ENCODE assay signal across 8 mouse cellular contexts in the genomic region with DNA sequence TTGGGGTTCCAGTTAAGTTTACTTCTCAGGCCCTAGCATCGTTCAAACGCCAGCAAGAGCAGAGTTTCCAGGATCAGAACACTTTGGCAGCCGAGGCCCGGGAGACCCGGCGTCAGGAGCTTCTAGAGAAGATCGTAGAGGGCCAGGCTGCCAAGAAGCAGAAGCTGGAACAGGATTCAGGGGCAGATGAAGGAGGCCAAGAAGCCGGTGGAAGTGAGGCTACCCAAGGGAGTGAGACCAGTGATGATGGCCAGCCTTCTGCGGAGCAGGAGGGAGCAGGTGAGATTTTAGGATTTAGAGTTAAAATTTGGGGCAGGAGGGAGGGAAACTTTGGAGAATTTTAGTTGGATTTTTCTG. TPM values are rescaled to one million over a fixed set of nuclear protein-coding genes. Genes with fewer than 3 reads are reported as not detected.
DNase-seq lines count a peak whose midpoint lies in the region; ATAC-seq and TF ChIP-seq lines count a peak whose summit lies in the region.
"Not testable (repeated sequence)": the region's sequence is repeated elsewhere in the genome, so short reads cannot be mapped to it uniquely, and the experiment has no call there.

No protein-coding gene starts in this region.

- in situ Hi-C loops in ES-E14 (cut with MboI; ENCODE audit: low sequenced_read_pairs in 2 of 2, unreplicated experiment in 2 of 2): not testable (repeated sequence)

- TF ChIP-seq CTCF in cortical plate, adult 2 months (IDR thresholded peaks at IDR 0.05; ENCODE audit: extremely low read depth, insufficient read depth, low read length); small intestine, adult 2 months (IDR thresholded peaks at IDR 0.05; ENCODE audit: extremely low read depth, insufficient read length, insufficient replicate concordance, low read depth, low read length): not testable (repeated sequence)

- H3K4me2 ChIP-seq in forebrain, embryonic 16.5 days (ENCODE audit: low read length): peak overlapping the region; percentile 71
- H3K4me2 ChIP-seq in kidney, embryonic 15.5 days: peak overlapping the region; percentile 90
- peak overlapping the region; percentile 97 for H3K4me2 ChIP-seq in liver, embryonic 13.5 days
- H3K4me2 ChIP-seq in midbrain, embryonic 12.5 days (replicated peaks): peak overlapping the region; percentile 85

- peak overlapping the region; percentile 64; the same call in 1 of the 2 replicates for H3K27ac ChIP-seq in ES-E14 (ENCODE audit: insufficient read depth, low read depth, low read length, poor library complexity, severe bottlenecking)
- not testable (repeated sequence) for H3K27ac ChIP-seq in cortical plate, adult 2 months (ENCODE audit: insufficient read depth, low read length); liver, embryonic 13.5 days; small intestine, adult 2 months (ENCODE audit: insufficient read depth, low read depth, low read length)
- H3K27ac ChIP-seq in forebrain, embryonic 16.5 days (ENCODE audit: low read length): peak overlapping the region; percentile 43; the same call in 1 of the 2 replicates
- H3K27ac ChIP-seq in kidney, embryonic 15.5 days: peak overlapping the region; percentile 99
- peak overlapping the region; percentile 91 for H3K27ac ChIP-seq in midbrain, embryonic 12.5 days (replicated peaks)

- not testable (repeated sequence) for TF ChIP-seq POLR2A in cortical plate, adult 2 months (IDR thresholded peaks at IDR 0.05; ENCODE audit: extremely low read depth, insufficient read depth, low read length); small intestine, adult 2 months (IDR thresholded peaks at IDR 0.05; ENCODE audit: low read depth, low read length)

- peak overlapping the region; percentile 89 for H3K9ac ChIP-seq in ES-E14 (ENCODE audit: insufficient read depth, low read depth, low read length, poor library complexity, severe bottlenecking)
- peak overlapping the region; percentile 72 for H3K9ac ChIP-seq in forebrain, embryonic 16.5 days (replicated peaks; ENCODE audit: low read depth, low read length)
- peak overlapping the region; percentile 90 for H3K9ac ChIP-seq in kidney, embryonic 15.5 days
- peak overlapping the region; percentile 83 for H3K9ac ChIP-seq in liver, embryonic 13.5 days
- H3K9ac ChIP-seq in midbrain, embryonic 12.5 days (replicated peaks): peak overlapping the region; percentile 82

- ATAC-seq in forebrain, embryonic 16.5 days; kidney, embryonic 15.5 days (replicated peaks; ENCODE audit: low FRiP score); liver, embryonic 13.5 days (ENCODE audit: low read depth); midbrain, embryonic 12.5 days (ENCODE audit: low FRiP score, low read depth): not testable (repeated sequence)

- not testable (repeated sequence) for H3K4me1 ChIP-seq in ES-E14 (ENCODE audit: control insufficient read depth in 2 of 2, insufficient read depth in 2 of 2, low read length in 2 of 2, poor library complexity in 1 of 2); cortical plate, adult 2 months (ENCODE audit: control insufficient read depth, insufficient read depth, low read length); small intestine, adult 2 months (ENCODE audit: control insufficient read depth, insufficient read depth, insufficient read length, low read length)
- peaks cover 19% of the 10 kb centered on the region for H3K4me1 ChIP-seq in forebrain, embryonic 16.5 days (replicated peaks; ENCODE audit: control insufficient read depth, insufficient read depth, low read length)
- peaks cover 25% of the 10 kb centered on the region for H3K4me1 ChIP-seq in kidney, embryonic 15.5 days
- H3K4me1 ChIP-seq in liver, embryonic 13.5 days (replicated peaks): peaks cover 45% of the 10 kb centered on the region
- H3K4me1 ChIP-seq in midbrain, embryonic 12.5 days: peaks cover 28% of the 10 kb centered on the region

- not testable (repeated sequence) for H3K9me3 ChIP-seq in ES-E14 (ENCODE audit: control insufficient read depth, insufficient read depth, low read depth, low read length); forebrain, embryonic 16.5 days (ENCODE audit: control insufficient read depth, low read length); kidney, embryonic 15.5 days (replicated peaks); liver, embryonic 13.5 days (replicated peaks); midbrain, embryonic 12.5 days

- not testable (repeated sequence) for H3K36me3 ChIP-seq in ES-E14 (ENCODE audit: control insufficient read depth, insufficient read depth, low read length, poor library complexity, severe bottlenecking); forebrain, embryonic 16.5 days (ENCODE audit: control insufficient read depth, insufficient read depth); small intestine, adult 2 months (ENCODE audit: control insufficient read depth, insufficient read depth, low read length)
- H3K36me3 ChIP-seq in kidney, embryonic 15.5 days: peaks cover 54% of the 10 kb centered on the region
- peaks cover 18% of the 10 kb centered on the region for H3K36me3 ChIP-seq in liver, embryonic 13.5 days
- H3K36me3 ChIP-seq in midbrain, embryonic 12.5 days: peaks cover 28% of the 10 kb centered on the region

- DNase-seq in ES-E14 (ENCODE audit: low read depth, low spot score); liver, embryonic 13.5 days: not testable (repeated sequence)
- DNase-seq in heart, postnatal 4 days: peak; percentile 24

- H3K27me3 ChIP-seq in forebrain, embryonic 16.5 days (replicated peaks; ENCODE audit: control insufficient read depth, insufficient read depth, low read length); kidney, embryonic 15.5 days; liver, embryonic 13.5 days; midbrain, embryonic 12.5 days; small intestine, adult 2 months (ENCODE audit: control insufficient read depth, insufficient read depth, low read length): not testable (repeated sequence)

- 2% methylated on average over 9 of the region's 9 CpGs for WGBS in forebrain, embryonic 16.5 days
- WGBS in kidney, embryonic 15.5 days: 2% methylated on average over 9 of the region's 9 CpGs
- 7% methylated on average over 9 of the region's 9 CpGs for WGBS in liver, embryonic 13.5 days (ENCODE audit: insufficient replicate concordance)
- WGBS in midbrain, embryonic 12.5 days: 10% methylated on average over 9 of the region's 9 CpGs
- 10% methylated on average over 9 of the region's 9 CpGs for WGBS in small intestine, adult 2 months

- H3K4me3 ChIP-seq in ES-E14 (ENCODE audit: insufficient read depth in 1 of 2, low read depth in 1 of 2, low read length in 2 of 2, poor library complexity in 1 of 2, severe bottlenecking in 1 of 2): peak overlapping the region; percentile 86 to 93
- H3K4me3 ChIP-seq in cortical plate, adult 2 months (ENCODE audit: insufficient read depth, low read length): peak overlapping the region; percentile 53
- peak overlapping the region; percentile 77 for H3K4me3 ChIP-seq in forebrain, embryonic 16.5 days (replicated peaks; ENCODE audit: low read length)
- H3K4me3 ChIP-seq in kidney, embryonic 15.5 days (replicated peaks): peak overlapping the region; percentile 76
- H3K4me3 ChIP-seq in liver, embryonic 13.5 days (replicated peaks): peak overlapping the region; percentile 76
- peak overlapping the region; percentile 60 for H3K4me3 ChIP-seq in midbrain, embryonic 12.5 days
- peak overlapping the region; percentile 73 for H3K4me3 ChIP-seq in small intestine, adult 2 months (ENCODE audit: low read depth, low read length)

RNA-seq across cellular contexts. Expression of gene Mboat7, which starts 1.6 kb away (rescaled TPM):
- total RNA-seq in ES-E14 (2012; rRNA removed): 34.4 and 55.9 TPM in 2 replicates
- polyA plus RNA-seq in cortical plate, adult 2 months (2012; rRNA removed): 155 and 156 TPM in 2 replicates
- 60.6 and 86.3 TPM in 2 replicates for polyA plus RNA-seq in forebrain, embryonic 16.5 days (2015; fragmentation: Nextera tagmentation; extraction: Ambion mirVana)
- total RNA-seq in heart, postnatal 4 days (2021): 10 to 100 TPM; 29.7 to 32.3 TPM
- polyA plus RNA-seq in kidney, embryonic 15.5 days (2015; fragmentation: Nextera tagmentation; extraction: Ambion mirVana): 56.9 and 59.6 TPM in 2 replicates
- 19.8 and 20.0 TPM in 2 replicates for polyA plus RNA-seq in liver, embryonic 13.5 days (2015; fragmentation: Nextera tagmentation; extraction: Ambion mirVana)
- polyA plus RNA-seq in midbrain, embryonic 12.5 days (2016; fragmentation: Nextera tagmentation; extraction: Ambion mirVana): 37.9 and 42.6 TPM in 2 replicates
- polyA plus RNA-seq in small intestine, adult 2 months (2012; rRNA removed): 33.0 and 59.6 TPM in 2 replicates

RNA-seq across cellular contexts. Expression of gene Tsen34, which starts 2.3 kb away (rescaled TPM):
- total RNA-seq in ES-E14 (2012; rRNA removed): 79.0 and 90.2 TPM in 2 replicates
- 88.4 and 94.9 TPM in 2 replicates for polyA plus RNA-seq in cortical plate, adult 2 months (2012; rRNA removed)
- 240 and 241 TPM in 2 replicates for polyA plus RNA-seq in forebrain, embryonic 16.5 days (2015; fragmentation: Nextera tagmentation; extraction: Ambion mirVana)
- 100 to 1,000 TPM; 127 to 133 TPM for total RNA-seq in heart, postnatal 4 days (2021)
- polyA plus RNA-seq in kidney, embryonic 15.5 days (2015; fragmentation: Nextera tagmentation; extraction: Ambion mirVana): 274 and 286 TPM in 2 replicates
- polyA plus RNA-seq in liver, embryonic 13.5 days (2015; fragmentation: Nextera tagmentation; extraction: Ambion mirVana): 41.7 and 43.6 TPM in 2 replicates
- polyA plus RNA-seq in midbrain, embryonic 12.5 days (2016; fragmentation: Nextera tagmentation; extraction: Ambion mirVana): 202 and 212 TPM in 2 replicates
- 50.3 and 92.2 TPM in 2 replicates for polyA plus RNA-seq in small intestine, adult 2 months (2012; rRNA removed)

RNA-seq across cellular contexts. Expression of gene Rps9, which starts 8.9 kb away (rescaled TPM):
- total RNA-seq in ES-E14 (2012; rRNA removed): 2,173 and 2,308 TPM in 2 replicates
- 938 and 983 TPM in 2 replicates for polyA plus RNA-seq in cortical plate, adult 2 months (2012; rRNA removed)
- 852 and 923 TPM in 2 replicates for polyA plus RNA-seq in forebrain, embryonic 16.5 days (2015; fragmentation: Nextera tagmentation; extraction: Ambion mirVana)
- 100 to 1,000 TPM; 875 to 920 TPM for total RNA-seq in heart, postnatal 4 days (2021)
- polyA plus RNA-seq in kidney, embryonic 15.5 days (2015; fragmentation: Nextera tagmentation; extraction: Ambion mirVana): 1,518 and 1,652 TPM in 2 replicates
- polyA plus RNA-seq in liver, embryonic 13.5 days (2015; fragmentation: Nextera tagmentation; extraction: Ambion mirVana): 1,306 and 1,329 TPM in 2 replicates
- polyA plus RNA-seq in midbrain, embryonic 12.5 days (2016; fragmentation: Nextera tagmentation; extraction: Ambion mirVana): 1,015 and 1,051 TPM in 2 replicates
- 1,258 and 1,397 TPM in 2 replicates for polyA plus RNA-seq in small intestine, adult 2 months (2012; rRNA removed)

RNA-seq across cellular contexts. Expression of gene Tmc4, which starts 17.6 kb away (rescaled TPM):
- 2.9 and 5.3 TPM in 2 replicates for total RNA-seq in ES-E14 (2012; rRNA removed)
- 12.6 and 14.8 TPM in 2 replicates for polyA plus RNA-seq in cortical plate, adult 2 months (2012; rRNA removed)
- polyA plus RNA-seq in forebrain, embryonic 16.5 days (2015; fragmentation: Nextera tagmentation; extraction: Ambion mirVana): 2.5 and 3.3 TPM in 2 replicates
- 1 to 10 TPM; 2.2 to 2.4 TPM for total RNA-seq in heart, postnatal 4 days (2021)
- 20.4 and 23.9 TPM in 2 replicates for polyA plus RNA-seq in kidney, embryonic 15.5 days (2015; fragmentation: Nextera tagmentation; extraction: Ambion mirVana)
- polyA plus RNA-seq in liver, embryonic 13.5 days (2015; fragmentation: Nextera tagmentation; extraction: Ambion mirVana): 7.3 and 7.8 TPM in 2 replicates
- 2.8 and 3.1 TPM in 2 replicates for polyA plus RNA-seq in midbrain, embryonic 12.5 days (2016; fragmentation: Nextera tagmentation; extraction: Ambion mirVana)
- 119 and 229 TPM in 2 replicates for polyA plus RNA-seq in small intestine, adult 2 months (2012; rRNA removed)

RNA-seq across cellular contexts. Expression of gene Pirb, which starts 25.3 kb away (rescaled TPM):
- 0.09 TPM in 1 of 2 replicates, not detected in the other for total RNA-seq in ES-E14 (2012; rRNA removed)
- 0.38 and 0.40 TPM in 2 replicates for polyA plus RNA-seq in cortical plate, adult 2 months (2012; rRNA removed)
- polyA plus RNA-seq in forebrain, embryonic 16.5 days (2015; fragmentation: Nextera tagmentation; extraction: Ambion mirVana): 0.14 and 0.37 TPM in 2 replicates
- total RNA-seq in heart, postnatal 4 days (2021): under 1 TPM; 0.43 to 0.64 TPM
- polyA plus RNA-seq in kidney, embryonic 15.5 days (2015; fragmentation: Nextera tagmentation; extraction: Ambion mirVana): 0.68 and 1.1 TPM in 2 replicates
- polyA plus RNA-seq in liver, embryonic 13.5 days (2015; fragmentation: Nextera tagmentation; extraction: Ambion mirVana): 0.84 and 1.3 TPM in 2 replicates
- 0.15 and 0.22 TPM in 2 replicates for polyA plus RNA-seq in midbrain, embryonic 12.5 days (2016; fragmentation: Nextera tagmentation; extraction: Ambion mirVana)
- 4.7 and 5.2 TPM in 2 replicates for polyA plus RNA-seq in small intestine, adult 2 months (2012; rRNA removed)
